Mouse (Mus musculus): Measurements from ENCODE around the gene Paf1. TPM values are rescaled to one million over a fixed set of nuclear protein-coding genes. Genes with fewer than 3 reads are reported as not detected.

Gene Paf1
- polyA plus RNA-seq, 1 experiment from 2014 or later: 81.3 TPM

DNA sequence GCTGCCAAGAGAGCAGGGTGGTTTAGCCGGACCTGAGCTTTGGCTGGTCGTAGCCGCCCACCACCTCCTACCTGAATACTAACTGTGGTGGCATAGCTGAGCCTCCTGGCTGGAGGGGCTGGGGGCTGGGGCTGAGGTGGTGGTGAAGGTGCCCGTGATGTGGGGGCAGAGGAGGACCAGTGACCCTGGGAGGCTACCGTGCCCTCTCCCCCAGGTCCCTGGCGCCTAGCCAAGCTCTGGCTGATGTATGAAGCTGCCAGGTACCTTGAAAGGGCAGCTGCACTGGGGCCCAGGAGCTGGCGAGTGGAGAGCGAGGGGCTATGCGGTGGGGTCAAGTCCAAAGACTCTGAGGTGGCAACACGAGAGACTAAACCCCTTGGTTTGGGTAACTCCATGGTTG lies 32.9 kb upstream of the Paf1 start:
- Histone ChIP-seq H3K27me3 (ENCODE audit: insufficient read depth, poor library complexity, severe bottlenecking) (no peaks in the 10 kb centered on the region), H3K36me3 (peaks cover 69% of the 10 kb centered on the region), H3K4me3 (no peak overlapping the region), H3K27ac (no peak overlapping the region), H3K4me1 (peaks cover 50% of the 10 kb centered on the region), H3K9me3 (no peaks in the 10 kb centered on the region)
- DNase-seq (ENCODE audit: low spot score): no peak
- WGBS: 86% methylated on average over 10 of the region's 10 CpGs

- H3K36me3 ChIP-seq: peaks cover 70% of the 10 kb centered on the region
- DNase-seq (ENCODE audit: low spot score): no peak
- no peak overlapping the region for H3K4me3 ChIP-seq
- H3K4me1 ChIP-seq: peaks cover 50% of the 10 kb centered on the region
- WGBS: 87% methylated on average over 6 of the region's 6 CpGs
- H3K27ac ChIP-seq: 0 out of 2 replicates have a peak overlapping the region, but pooled peaks have one; percentile 2
- no peaks in the 10 kb centered on the region for H3K9me3 ChIP-seq
- no peaks in the 10 kb centered on the region for H3K27me3 ChIP-seq (ENCODE audit: insufficient read depth, poor library complexity, severe bottlenecking)
These were observed 32.5 kb upstream of the Paf1 start for GRCm38 (mm10) chr7:28360291-28360690.

- no peak overlapping the region for H3K4me3 ChIP-seq
- DNase-seq (ENCODE audit: low spot score): no peak
These were observed 31.0 kb upstream of the Paf1 start for GRCm38 (mm10) chr7:28361647-28362341.

DNA sequence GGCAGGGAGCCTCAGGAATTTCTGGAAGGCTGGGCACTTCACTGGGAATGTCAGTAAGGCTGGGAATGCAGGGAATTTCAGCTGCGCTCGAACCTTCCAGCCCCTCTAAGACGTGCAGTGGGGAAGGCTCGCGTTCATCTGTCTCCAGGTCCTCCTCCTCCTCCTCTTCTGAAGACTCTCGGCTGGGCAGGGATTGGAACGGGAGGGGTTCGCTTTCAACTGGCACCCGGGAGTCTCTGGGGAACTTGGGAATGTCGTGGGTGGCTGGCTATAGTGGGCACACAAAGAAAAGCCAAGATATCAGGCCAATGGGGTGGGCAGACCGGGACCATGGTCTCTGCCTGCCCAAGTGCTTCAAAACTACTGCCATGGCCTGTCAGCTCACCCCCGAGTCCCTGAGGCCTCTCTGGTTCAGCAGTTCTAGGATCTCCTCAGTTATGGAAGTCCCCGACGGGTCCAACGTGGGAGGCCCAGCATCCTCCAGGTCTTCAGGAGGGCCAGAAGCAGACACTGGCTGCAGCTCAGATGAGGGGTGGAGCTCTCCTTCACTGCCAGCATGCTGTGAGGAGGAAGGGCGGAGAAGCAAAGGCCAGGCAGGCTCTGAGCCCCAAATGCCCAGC lies 30.2 kb upstream of the Paf1 start:
- Histone ChIP-seq H3K4me1 (peaks cover 36% of the 10 kb centered on the region), H3K36me3 (peaks cover 91% of the 10 kb centered on the region), H3K4me3 (no peak overlapping the region), H3K27ac (0 out of 2 replicates have a peak overlapping the region, but pooled peaks have one; percentile 8), H3K9me3 (no peaks in the 10 kb centered on the region), H3K27me3 (ENCODE audit: insufficient read depth, poor library complexity, severe bottlenecking) (no peaks in the 10 kb centered on the region)
- WGBS: 56% methylated on average over 16 of the region's 16 CpGs
- no peak for DNase-seq (ENCODE audit: low spot score)

More at GRCm38 (mm10) chr7:28361647-28362341, 31.0 kb upstream of the Paf1 start:
- WGBS: 91% methylated on average over 20 of the region's 20 CpGs
- Histone ChIP-seq H3K27ac (0 out of 2 replicates have a peak overlapping the region, but pooled peaks have one; percentile 8), H3K4me1 (peaks cover 43% of the 10 kb centered on the region), H3K36me3 (peaks cover 83% of the 10 kb centered on the region), H3K27me3 (ENCODE audit: insufficient read depth, poor library complexity, severe bottlenecking) (no peaks in the 10 kb centered on the region), H3K9me3 (no peaks in the 10 kb centered on the region)

DNA sequence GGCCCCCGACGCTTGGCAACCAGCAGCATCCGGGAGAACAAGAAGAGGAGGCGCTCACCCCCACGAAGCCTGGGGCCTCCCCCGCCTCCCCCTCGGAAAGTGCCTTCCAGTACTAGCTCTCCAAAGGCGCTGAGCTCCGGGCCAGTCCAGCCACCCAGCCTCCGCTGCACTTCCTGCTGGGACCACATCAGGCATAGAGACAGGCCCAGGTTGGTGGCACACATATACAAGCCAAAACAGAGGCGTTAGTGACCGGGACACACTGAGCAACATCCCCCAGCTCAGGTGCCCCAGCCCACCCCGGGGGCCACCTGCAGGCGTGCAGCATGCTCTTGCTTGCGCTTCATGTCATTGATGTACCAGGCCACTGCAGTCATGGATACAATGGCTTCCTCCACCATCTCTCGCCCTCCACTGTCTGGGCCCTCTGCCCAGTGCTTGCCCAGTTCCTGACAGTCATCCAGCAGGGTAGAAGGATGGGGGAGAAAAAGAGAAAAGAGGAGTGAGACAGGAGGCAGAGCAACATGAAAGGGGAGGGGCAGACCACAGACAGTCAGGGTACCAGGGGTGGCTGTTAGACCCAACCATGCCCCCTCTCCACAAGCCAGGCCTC lies 25.0 kb upstream of the Paf1 start:
- peaks cover 75% of the 10 kb centered on the region for H3K36me3 ChIP-seq
- H3K4me3 ChIP-seq: no peak overlapping the region
- H3K27ac ChIP-seq: no peak overlapping the region
- DNase-seq (ENCODE audit: low spot score): no peak
- no peaks in the 10 kb centered on the region for H3K27me3 ChIP-seq (ENCODE audit: insufficient read depth, poor library complexity, severe bottlenecking)
- H3K9me3 ChIP-seq: no peaks in the 10 kb centered on the region
- WGBS: 90% methylated on average over 16 of the region's 16 CpGs
- peaks cover 31% of the 10 kb centered on the region for H3K4me1 ChIP-seq

DNA sequence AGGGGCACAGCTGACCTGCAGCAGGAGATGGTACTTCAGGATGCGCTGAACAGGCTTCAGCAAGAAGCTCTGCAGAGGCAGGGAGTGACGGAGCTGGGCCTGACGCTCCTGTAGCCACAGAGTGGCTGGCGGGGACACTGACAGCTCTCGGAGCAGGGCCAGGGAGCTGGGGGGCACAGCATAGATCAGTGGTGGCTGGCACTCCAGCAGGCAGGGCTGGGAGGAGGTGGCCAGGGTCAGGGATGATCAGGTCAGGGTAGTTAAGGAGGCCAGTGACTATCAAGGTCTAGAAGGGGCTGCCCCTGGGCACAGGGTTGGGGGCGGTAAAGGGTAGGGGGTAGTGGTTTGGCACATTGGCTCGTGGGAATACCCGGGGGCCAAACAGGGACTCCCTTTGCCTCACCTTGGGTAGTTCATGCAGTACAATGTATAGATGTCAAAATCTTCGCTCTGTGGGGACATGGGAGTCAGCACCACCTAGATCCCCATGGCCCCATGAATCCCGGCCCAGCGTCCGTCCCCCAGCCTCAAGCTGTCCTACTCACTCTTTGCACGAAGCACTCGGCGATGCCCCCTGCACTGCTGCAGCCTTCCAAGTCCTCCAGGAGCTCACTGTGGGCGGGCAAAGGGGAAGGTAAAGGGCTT lies 24.4 kb upstream of the Paf1 start:
- H3K27ac ChIP-seq: no peak overlapping the region
- H3K36me3 ChIP-seq: peaks cover 70% of the 10 kb centered on the region
- DNase-seq (ENCODE audit: low spot score): no peak
- no peaks in the 10 kb centered on the region for H3K27me3 ChIP-seq (ENCODE audit: insufficient read depth, poor library complexity, severe bottlenecking)
- H3K9me3 ChIP-seq: no peaks in the 10 kb centered on the region
- 90% methylated on average over 16 of the region's 16 CpGs for WGBS
- 0 out of 2 replicates have a peak overlapping the region, but pooled peaks have one; percentile 1 for H3K4me3 ChIP-seq
- H3K4me1 ChIP-seq: peaks cover 29% of the 10 kb centered on the region

DNA sequence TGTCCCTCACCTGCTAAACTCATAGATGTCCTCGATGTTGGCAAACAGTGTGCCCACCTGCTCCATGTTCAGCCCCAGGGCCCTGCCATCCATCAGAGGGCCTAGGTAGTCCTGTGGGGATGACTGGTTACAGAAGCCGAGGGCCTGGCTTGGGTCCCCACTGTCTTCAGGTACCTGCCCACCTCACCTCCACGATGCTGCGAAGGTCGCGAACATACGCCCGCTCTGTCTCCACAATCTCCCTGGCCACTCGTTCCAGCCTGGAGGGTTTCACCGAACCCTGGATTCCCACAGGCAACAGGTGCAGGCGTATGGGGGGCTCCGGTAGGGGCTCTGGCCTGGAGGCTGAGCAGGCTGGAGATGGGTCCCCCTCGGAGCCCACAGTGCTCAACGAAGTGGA lies 22.7 kb upstream of the Paf1 start:
- peak overlapping the region; percentile 26; the same call in 1 of the 2 replicates for H3K27ac ChIP-seq
- peaks cover 53% of the 10 kb centered on the region for H3K36me3 ChIP-seq
- WGBS: 90% methylated on average over 14 of the region's 14 CpGs
- peaks cover 41% of the 10 kb centered on the region for H3K4me1 ChIP-seq
- H3K27me3 ChIP-seq (ENCODE audit: insufficient read depth, poor library complexity, severe bottlenecking): no peaks in the 10 kb centered on the region
- H3K4me3 ChIP-seq: peak overlapping the region; percentile 87
- DNase-seq (ENCODE audit: low spot score): no peak
- no peaks in the 10 kb centered on the region for H3K9me3 ChIP-seq

GRCm38 (mm10) chr7:28370977-28371513 lies 21.7 kb upstream of the Paf1 start:
- H3K9me3 ChIP-seq: no peaks in the 10 kb centered on the region
- peaks cover 51% of the 10 kb centered on the region for H3K4me1 ChIP-seq
- WGBS: 9% methylated on average over 11 of the region's 11 CpGs
- H3K36me3 ChIP-seq: peaks cover 43% of the 10 kb centered on the region
- no peak for DNase-seq (ENCODE audit: low spot score)
- no peaks in the 10 kb centered on the region for H3K27me3 ChIP-seq (ENCODE audit: insufficient read depth, poor library complexity, severe bottlenecking)
- H3K4me3 ChIP-seq: peak overlapping the region; percentile 87
- peak overlapping the region; percentile 96 for H3K27ac ChIP-seq

DNA sequence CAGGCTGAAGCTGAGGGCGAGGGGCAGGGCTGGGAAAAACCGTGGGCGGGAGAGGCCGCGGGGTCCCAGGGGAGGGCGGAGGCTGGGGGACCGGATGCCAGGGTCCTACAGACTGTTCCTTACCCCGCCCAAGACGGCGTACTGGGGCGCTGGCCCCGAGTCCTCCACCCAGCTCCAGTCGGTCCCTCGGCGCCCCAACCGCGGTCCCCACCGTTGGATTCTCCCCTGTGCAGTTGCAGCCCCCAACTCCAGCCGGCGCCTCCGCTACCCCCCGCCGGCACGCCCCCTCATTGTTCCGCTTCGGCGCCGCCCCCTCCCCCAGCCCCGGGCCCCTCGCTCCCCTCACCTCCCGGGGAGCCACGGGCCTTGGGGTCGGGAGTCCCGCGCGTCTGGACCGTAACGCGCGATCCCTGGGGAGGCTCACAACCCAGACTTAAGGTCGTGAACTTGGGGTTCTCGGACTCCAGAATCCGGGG lies 21.2 kb upstream of the Paf1 start:
- DNase-seq (ENCODE audit: low spot score): no peak
- Histone ChIP-seq H3K4me1 (peaks cover 56% of the 10 kb centered on the region), H3K9me3 (no peaks in the 10 kb centered on the region), H3K27ac (peak overlapping the region; percentile 96), H3K36me3 (peaks cover 38% of the 10 kb centered on the region), H3K4me3 (peak overlapping the region; percentile 87), H3K27me3 (ENCODE audit: insufficient read depth, poor library complexity, severe bottlenecking) (no peaks in the 10 kb centered on the region)
- under 1% methylated on average over 43 of the region's 43 CpGs for WGBS

DNA sequence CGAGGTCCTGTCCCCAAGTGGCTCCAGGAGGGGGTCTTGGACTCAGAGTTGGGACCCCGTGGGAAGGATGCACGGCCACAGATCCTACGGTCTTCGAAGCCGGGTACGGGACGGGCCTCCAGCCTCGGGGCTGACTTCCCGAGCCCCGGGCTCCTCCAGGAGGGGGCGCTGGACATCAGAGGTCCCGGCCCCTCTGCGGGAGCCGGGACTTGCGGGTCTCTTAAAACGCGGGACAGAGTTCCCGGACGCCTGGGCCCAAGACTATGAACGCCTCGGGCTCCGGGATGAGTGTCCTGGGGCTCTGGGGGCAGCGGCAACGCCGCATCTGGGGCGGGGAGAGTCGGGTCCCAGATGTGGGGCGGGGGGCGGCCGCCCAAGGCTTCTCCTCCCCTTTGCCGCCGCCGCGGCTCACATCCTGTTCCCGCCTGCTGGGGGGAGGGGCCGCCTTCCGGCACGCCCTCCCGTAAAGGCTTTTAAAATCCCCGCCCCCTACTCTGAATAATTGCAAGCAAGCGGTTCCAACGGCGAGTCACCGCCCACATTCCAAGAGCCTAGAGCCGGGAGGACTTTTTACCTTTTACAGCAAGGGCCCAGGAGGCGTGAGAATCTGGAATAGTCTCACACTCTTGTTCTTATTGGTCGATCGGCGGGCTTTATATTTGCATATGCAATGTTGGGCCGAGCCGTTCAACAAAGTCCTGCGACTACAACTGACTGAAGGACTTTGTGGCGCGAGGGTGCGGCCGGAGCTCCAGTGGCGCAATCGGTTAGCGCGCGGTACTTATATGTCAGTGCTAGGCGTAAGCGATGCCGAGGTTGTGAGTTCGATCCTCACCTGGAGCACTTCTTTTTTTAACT lies 20.3 kb upstream of the Paf1 start, which contains the start of gene Plekhg2:
Gene Plekhg2 (minus strand): TSS at position 349 of the 858 bp plus-strand sequence.
- peaks cover 65% of the 10 kb centered on the region for H3K4me1 ChIP-seq
- H3K4me3 ChIP-seq: peak within 1 kb of the TSS; percentile 87
- no peaks in the 10 kb centered on the region for H3K27me3 ChIP-seq (ENCODE audit: insufficient read depth, poor library complexity, severe bottlenecking)
- DNase-seq (ENCODE audit: low spot score): peak; percentile 99
- H3K36me3 ChIP-seq: peaks cover 33% of the 10 kb centered on the region
- under 1% methylated on average over 59 of the region's 66 CpGs for WGBS
- no peaks in the 10 kb centered on the region for H3K9me3 ChIP-seq
- H3K27ac ChIP-seq: peak within 1 kb of the TSS; percentile 96

- peak overlapping the region; percentile 96 for H3K27ac ChIP-seq
- H3K4me1 ChIP-seq: peaks cover 68% of the 10 kb centered on the region
- DNase-seq (ENCODE audit: low spot score): no peak
- WGBS: 1% methylated on average over 9 of the region's 9 CpGs
- H3K27me3 ChIP-seq (ENCODE audit: insufficient read depth, poor library complexity, severe bottlenecking): no peaks in the 10 kb centered on the region
- H3K9me3 ChIP-seq: no peaks in the 10 kb centered on the region
- H3K36me3 ChIP-seq: peaks cover 31% of the 10 kb centered on the region
- peak overlapping the region; percentile 87 for H3K4me3 ChIP-seq
These were observed 19.6 kb upstream of the Paf1 start for GRCm38 (mm10) chr7:28373131-28373581.
